In the genomic region with DNA sequence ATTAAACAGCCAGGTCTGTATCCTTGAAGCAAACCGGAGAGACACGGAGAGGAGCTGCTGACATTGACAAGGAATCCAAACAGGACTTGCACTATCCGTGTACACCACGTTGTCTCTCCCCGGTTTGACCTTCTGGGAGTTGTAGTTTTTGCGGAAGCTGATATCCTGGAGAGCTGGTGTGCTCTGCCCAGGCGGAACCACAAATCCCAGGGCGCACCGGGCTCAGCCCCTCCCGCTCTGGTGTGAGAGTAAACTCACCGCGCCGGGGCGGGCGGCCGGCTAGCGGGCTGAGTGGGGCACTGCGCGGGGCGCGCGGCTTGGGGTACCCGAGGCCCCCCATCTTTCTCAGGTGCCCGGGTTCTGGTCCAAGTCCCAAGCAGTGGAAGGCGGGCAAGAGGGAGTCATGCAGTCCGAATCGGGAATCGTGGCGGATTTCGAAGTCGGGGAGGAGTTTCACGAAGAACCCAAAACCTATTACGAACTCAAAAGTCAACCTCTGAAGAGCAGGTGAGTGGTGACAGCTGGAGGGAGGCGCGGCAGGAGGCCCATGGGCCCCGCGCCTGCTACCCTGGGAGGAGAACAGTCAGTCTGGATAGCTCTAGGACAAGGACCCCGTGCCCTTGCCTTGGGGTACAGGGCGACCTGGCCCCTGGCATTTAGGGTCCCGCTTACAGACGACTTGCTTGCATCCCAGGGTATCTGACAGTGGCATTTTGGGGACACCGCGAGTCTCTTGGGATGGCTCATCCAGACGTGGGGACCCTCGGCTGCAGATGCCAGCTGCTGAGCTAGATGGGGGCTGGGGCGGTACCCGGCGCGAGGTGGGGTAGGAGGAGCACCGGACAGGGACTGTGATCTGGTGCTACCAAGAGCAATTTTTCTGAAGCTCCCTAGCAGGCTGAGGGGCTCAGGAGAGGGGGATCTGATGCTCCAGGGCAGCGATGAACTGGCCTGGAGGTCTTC, we compare ENCODE assay signal across 8 mouse cellular contexts. TPM values are rescaled to one million over a fixed set of nuclear protein-coding genes. Genes with fewer than 3 reads are reported as not detected.
A peak's percentile ranks its signal among the peaks of the same experiment; 100 is the strongest.
DNase-seq lines count a peak whose midpoint lies in the region; ATAC-seq lines count a peak whose summit lies in the region.

Gene Mitf (plus strand): TSS at position 272 of the 963 bp plus-strand sequence.

- H3K4me1 ChIP-seq in brown adipose tissue, adult 24 weeks (ENCODE audit: control insufficient read depth, insufficient read depth, insufficient read length, low read length): peaks cover 3% of the 10 kb centered on the region
- H3K4me1 ChIP-seq in heart, embryonic 13.5 days: peaks cover 27% of the 10 kb centered on the region
- peaks cover 14% of the 10 kb centered on the region for H3K4me1 ChIP-seq in liver, embryonic 12.5 days
- H3K4me1 ChIP-seq in stomach, embryonic 15.5 days: 0 out of 2 replicates have a peak, but pooled peaks cover 4% of the 10 kb centered on the region

- DNase-seq in CD4-positive helper T cell, adult 2 months (ENCODE audit: low read depth, low spot score): peak; percentile 91
- peak; percentile 61 for DNase-seq in fat pad, adult 2 months (ENCODE audit: extremely low read depth, low read depth, low spot score)
- DNase-seq in kidney, postnatal 10 days: peak; percentile 93
- peak; percentile 83 to 87 for DNase-seq in natural killer cell, adult 2 months (ENCODE audit: low spot score in 2 of 2)

- 0 out of 2 replicates have a peak within 1 kb of the TSS, but pooled peaks have one; percentile 6 for H3K27ac ChIP-seq in brown adipose tissue, adult 24 weeks (replicated peaks; ENCODE audit: low read depth, low read length)
- H3K27ac ChIP-seq in heart, embryonic 13.5 days (replicated peaks): peak within 1 kb of the TSS; percentile 54
- H3K27ac ChIP-seq in liver, embryonic 12.5 days: no peak within 1 kb of the TSS
- no peak within 1 kb of the TSS for H3K27ac ChIP-seq in stomach, embryonic 15.5 days

- under 1% methylated on average over 51 of the region's 51 CpGs for WGBS in heart, embryonic 13.5 days
- 1% methylated on average over 51 of the region's 51 CpGs for WGBS in liver, embryonic 12.5 days (ENCODE audit: insufficient replicate concordance)
- under 1% methylated on average over 51 of the region's 51 CpGs for WGBS in stomach, embryonic 15.5 days

- no peaks in the 10 kb centered on the region for H3K27me3 ChIP-seq in heart, embryonic 13.5 days (replicated peaks)
- no peaks in the 10 kb centered on the region for H3K27me3 ChIP-seq in liver, embryonic 12.5 days (replicated peaks)
- H3K27me3 ChIP-seq in stomach, embryonic 15.5 days (replicated peaks): no peaks in the 10 kb centered on the region

- H3K9ac ChIP-seq in heart, embryonic 13.5 days: peak within 1 kb of the TSS; percentile 89
- peak within 1 kb of the TSS; percentile 73 for H3K9ac ChIP-seq in liver, embryonic 12.5 days
- H3K9ac ChIP-seq in stomach, embryonic 15.5 days: peak within 1 kb of the TSS; percentile 44

- H3K4me3 ChIP-seq in brown adipose tissue, adult 24 weeks (ENCODE audit: insufficient read depth, low read depth, low read length): peak within 1 kb of the TSS; percentile 87
- peak within 1 kb of the TSS; percentile 76 for H3K4me3 ChIP-seq in heart, embryonic 13.5 days
- H3K4me3 ChIP-seq in liver, embryonic 12.5 days: peak within 1 kb of the TSS; percentile 69
- peak within 1 kb of the TSS; percentile 85 for H3K4me3 ChIP-seq in stomach, embryonic 15.5 days (replicated peaks)

- H3K9me3 ChIP-seq in heart, embryonic 13.5 days: no peaks in the 10 kb centered on the region
- H3K9me3 ChIP-seq in liver, embryonic 12.5 days (replicated peaks): no peaks in the 10 kb centered on the region
- H3K9me3 ChIP-seq in stomach, embryonic 15.5 days: no peaks in the 10 kb centered on the region

- no peaks in the 10 kb centered on the region for H3K36me3 ChIP-seq in heart, embryonic 13.5 days
- H3K36me3 ChIP-seq in liver, embryonic 12.5 days: no peaks in the 10 kb centered on the region
- H3K36me3 ChIP-seq in stomach, embryonic 15.5 days: no peaks in the 10 kb centered on the region

- peak; percentile 88 for ATAC-seq in heart, embryonic 13.5 days (ENCODE audit: extremely low read depth, insufficient number of reproducible peaks, low FRiP score, low TSS enrichment)
- ATAC-seq in liver, embryonic 12.5 days: peak; percentile 99
- peak; percentile 99 for ATAC-seq in stomach, embryonic 15.5 days (ENCODE audit: insufficient read depth, low FRiP score, low read depth)

- H3K4me2 ChIP-seq in heart, embryonic 13.5 days: peak within 1 kb of the TSS; percentile 98
- peak within 1 kb of the TSS; percentile 97 for H3K4me2 ChIP-seq in liver, embryonic 12.5 days
- peak within 1 kb of the TSS; percentile 99 for H3K4me2 ChIP-seq in stomach, embryonic 15.5 days

RNA-seq across cellular contexts. Expression of gene Mitf, which starts in this region (rescaled TPM):
- polyA plus RNA-seq in brown adipose tissue, adult 24 weeks (2012; ENCODE audit: insufficient read depth, insufficient read length, missing spikeins): 2.9 and 3.0 TPM in 2 replicates
- 15.4 and 17.3 TPM in 2 replicates for polyA plus RNA-seq in heart, embryonic 13.5 days (2015; fragmentation: Nextera tagmentation; extraction: Ambion mirVana)
- polyA plus RNA-seq in liver, embryonic 12.5 days (2016; fragmentation: Nextera tagmentation; extraction: Ambion mirVana): 0.38 and 0.60 TPM in 2 replicates
- 1.9 and 2.0 TPM in 2 replicates for polyA plus RNA-seq in stomach, embryonic 15.5 days (2015; fragmentation: Nextera tagmentation; extraction: Ambion mirVana)

Comparison
In these comparisons a context has a peak if more than half of its experiments do, and no peak if none do; other contexts are left out.
1. Peak in ATAC-seq, H3K4me3 ChIP-seq, H3K9ac ChIP-seq and H3K4me2 ChIP-seq in liver, embryonic 12.5 days; RNA of the gene not detected or under 1 TPM.
2. H3K27ac ChIP-seq: peak in brown adipose tissue, adult 24 weeks (single experiment) and heart, embryonic 13.5 days (single experiment); none in liver, embryonic 12.5 days (single experiment) and stomach, embryonic 15.5 days (single experiment).
3. Peak in every context shown above with its lines, with median percentiles within 50 percentile points of each other: DNase-seq, H3K4me3 ChIP-seq, ATAC-seq, H3K4me2 ChIP-seq and H3K9ac ChIP-seq.